Mouse (Mus musculus): ENCODE data around the gene Gm13084. TPM values are rescaled to one million over a fixed set of nuclear protein-coding genes. Genes with fewer than 3 reads are reported as not detected.

Gene Gm13084
- polyA plus RNA-seq (2014; fragmentation: Illumina TruSeq; extraction: RNeasy Lipid Tissue Mini Kit (QIAGEN cat#74804); ENCODE audit: low read depth, low replicate concordance), result not detected

GRCm38 (mm10) chr4:143815993-143816392 is at the start of gene Gm13084:
Gene Gm13084 (minus strand): TSS chr4:143816093.

GRCm38 (mm10) chr4:143846197-143846596 is 30.3 kb upstream of the Gm13084 start, which contains the start of gene Gm13103:
Gene Gm13103 (plus strand): TSS chr4:143846497.

GRCm38 (mm10) chr4:143789052-143789451 is 26.8 kb downstream of the Gm13084 start, which contains the start of gene Gm13023:
Gene Gm13023 (plus strand): TSS chr4:143789352.

Other genes with a start within 250 kb of the Gm13084 start
- gene Gm13083, start 201.1 kb downstream of the Gm13084 start, polyA plus RNA-seq (2014; fragmentation: Illumina TruSeq; extraction: RNeasy Lipid Tissue Mini Kit (QIAGEN cat#74804); ENCODE audit: low read depth, low replicate concordance), result not detected
- not detected for gene Gm13088, start 158.8 kb downstream of the Gm13084 start, polyA plus RNA-seq (2014; fragmentation: Illumina TruSeq; extraction: RNeasy Lipid Tissue Mini Kit (QIAGEN cat#74804); ENCODE audit: low read depth, low replicate concordance)
- gene Gm13089, start 113.4 kb downstream of the Gm13084 start, polyA plus RNA-seq (2014; fragmentation: Illumina TruSeq; extraction: RNeasy Lipid Tissue Mini Kit (QIAGEN cat#74804); ENCODE audit: low read depth, low replicate concordance), result not detected
- not detected for gene Gm13078, start 96.6 kb downstream of the Gm13084 start, polyA plus RNA-seq (2014; fragmentation: Illumina TruSeq; extraction: RNeasy Lipid Tissue Mini Kit (QIAGEN cat#74804); ENCODE audit: low read depth, low replicate concordance)
- gene Gm13023, start 26.7 kb downstream of the Gm13084 start, polyA plus RNA-seq (2014; fragmentation: Illumina TruSeq; extraction: RNeasy Lipid Tissue Mini Kit (QIAGEN cat#74804); ENCODE audit: low read depth, low replicate concordance), result not detected
- gene Gm13103, start 30.4 kb upstream of the Gm13084 start, polyA plus RNA-seq (2014; fragmentation: Illumina TruSeq; extraction: RNeasy Lipid Tissue Mini Kit (QIAGEN cat#74804); ENCODE audit: low read depth, low replicate concordance), result not detected
- gene Pramef6, start 84.3 kb upstream of the Gm13084 start, polyA plus RNA-seq (2014; fragmentation: Illumina TruSeq; extraction: RNeasy Lipid Tissue Mini Kit (QIAGEN cat#74804); ENCODE audit: low read depth, low replicate concordance), result not detected
- not detected for gene Pramef25, start 134.9 kb upstream of the Gm13084 start, polyA plus RNA-seq (2014; fragmentation: Illumina TruSeq; extraction: RNeasy Lipid Tissue Mini Kit (QIAGEN cat#74804); ENCODE audit: low read depth, low replicate concordance)
- 0.41 TPM for gene Gm13101, start 150.9 kb upstream of the Gm13084 start, polyA plus RNA-seq (2014; fragmentation: Illumina TruSeq; extraction: RNeasy Lipid Tissue Mini Kit (QIAGEN cat#74804); ENCODE audit: low read depth, low replicate concordance)
- gene Pramef17, start 178.3 kb upstream of the Gm13084 start, polyA plus RNA-seq (2014; fragmentation: Illumina TruSeq; extraction: RNeasy Lipid Tissue Mini Kit (QIAGEN cat#74804); ENCODE audit: low read depth, low replicate concordance), result not detected
- 0.08 TPM for gene Pramel4, start 243.0 kb upstream of the Gm13084 start, polyA plus RNA-seq (2014; fragmentation: Illumina TruSeq; extraction: RNeasy Lipid Tissue Mini Kit (QIAGEN cat#74804); ENCODE audit: low read depth, low replicate concordance)